Mouse (Mus musculus): ENCODE data around the gene Myo16. TPM values are rescaled to one million over a fixed set of nuclear protein-coding genes. Genes with fewer than 3 reads are reported as not detected.

Gene Myo16
- polyA plus RNA-seq, 2 experiments, result 0.55 to 0.98 TPM

GRCm38 (mm10) chr8:10490420-10490784, 336.7 kb downstream of the Myo16 start:
- Histone ChIP-seq H3K4me3 (replicated peaks; ENCODE audit: low read length) (no peak overlapping the region), H3K27ac (replicated peaks; ENCODE audit: low read depth, low read length) (no peak overlapping the region)
- DNase-seq (ENCODE audit: low spot score), result no peak

GRCm38 (mm10) chr8:10490874-10491273, 337.2 kb downstream of the Myo16 start:
- no peak overlapping the region for H3K9ac ChIP-seq (ENCODE audit: low read depth, low read length, severe bottlenecking)
- H3K27me3 ChIP-seq (ENCODE audit: control insufficient read depth, insufficient read depth, low read length), result no peaks in the 10 kb centered on the region
- H3K4me2 ChIP-seq (replicated peaks; ENCODE audit: low read depth, low read length, severe bottlenecking), result no peak overlapping the region
- H3K27ac ChIP-seq (replicated peaks; ENCODE audit: low read depth, low read length), result no peak overlapping the region
- no peaks in the 10 kb centered on the region for H3K9me3 ChIP-seq (ENCODE audit: control insufficient read depth, low read length)
- H3K4me3 ChIP-seq (replicated peaks; ENCODE audit: low read length), result no peak overlapping the region
- no peak for DNase-seq (ENCODE audit: low spot score)
- no peak for ATAC-seq (ENCODE audit: low FRiP score, low read depth)
- 75% methylated on average over 6 of the region's 6 CpGs for WGBS
- no peak for TF ChIP-seq POLR2A (IDR thresholded peaks at IDR 0.05; ENCODE audit: borderline replicate concordance, extremely low read depth, insufficient read depth, insufficient read length)
- no peaks in the 10 kb centered on the region for H3K36me3 ChIP-seq (ENCODE audit: control insufficient read depth, insufficient read depth, low read length)
- no peaks in the 10 kb centered on the region for H3K4me1 ChIP-seq (ENCODE audit: control insufficient read depth, insufficient read depth, low read length)

More at GRCm38 (mm10) chr8:10490420-10490784, 336.7 kb downstream of the Myo16 start:
- Histone ChIP-seq H3K9ac (ENCODE audit: low read depth, low read length, severe bottlenecking) (no peak overlapping the region), H3K4me2 (replicated peaks; ENCODE audit: low read depth, low read length, severe bottlenecking) (no peak overlapping the region), H3K4me1 (ENCODE audit: control insufficient read depth, insufficient read depth, low read length) (no peaks in the 10 kb centered on the region), H3K36me3 (ENCODE audit: control insufficient read depth, insufficient read depth, low read length) (no peaks in the 10 kb centered on the region), H3K27me3 (ENCODE audit: control insufficient read depth, insufficient read depth, low read length) (no peaks in the 10 kb centered on the region), H3K9me3 (ENCODE audit: control insufficient read depth, low read length) (no peaks in the 10 kb centered on the region)
- WGBS, result 92% methylated on average over 2 of the region's 2 CpGs
- ATAC-seq (ENCODE audit: low FRiP score, low read depth), result no peak
- no peak for TF ChIP-seq POLR2A (IDR thresholded peaks at IDR 0.05; ENCODE audit: borderline replicate concordance, extremely low read depth, insufficient read depth, insufficient read length)

- H3K9ac ChIP-seq (ENCODE audit: low read depth, low read length, severe bottlenecking), result no peak overlapping the region
- no peak for TF ChIP-seq POLR2A (IDR thresholded peaks at IDR 0.05; ENCODE audit: borderline replicate concordance, extremely low read depth, insufficient read depth, insufficient read length)
- no peak for ATAC-seq (ENCODE audit: low FRiP score, low read depth)
- H3K9me3 ChIP-seq (ENCODE audit: control insufficient read depth, low read length), result no peaks in the 10 kb centered on the region
- H3K27me3 ChIP-seq (ENCODE audit: control insufficient read depth, insufficient read depth, low read length), result no peaks in the 10 kb centered on the region
- H3K4me1 ChIP-seq (ENCODE audit: control insufficient read depth, insufficient read depth, low read length), result no peaks in the 10 kb centered on the region
- DNase-seq (ENCODE audit: low spot score), result no peak
- H3K4me2 ChIP-seq (replicated peaks; ENCODE audit: low read depth, low read length, severe bottlenecking), result no peak overlapping the region
- no peaks in the 10 kb centered on the region for H3K36me3 ChIP-seq (ENCODE audit: control insufficient read depth, insufficient read depth, low read length)
- WGBS, result 28% methylated on average over 8 of the region's 8 CpGs
- no peak overlapping the region for H3K27ac ChIP-seq (replicated peaks; ENCODE audit: low read depth, low read length)
- no peak overlapping the region for H3K4me3 ChIP-seq (replicated peaks; ENCODE audit: low read length)
These were observed 346.1 kb downstream of the Myo16 start for GRCm38 (mm10) chr8:10499846-10500245.

- H3K36me3 ChIP-seq (ENCODE audit: control insufficient read depth, insufficient read depth, low read length), result no peaks in the 10 kb centered on the region
- DNase-seq (ENCODE audit: low spot score) (no peak), ATAC-seq (ENCODE audit: low FRiP score, low read depth) (no peak)
- no peak overlapping the region for H3K4me3 ChIP-seq (replicated peaks; ENCODE audit: low read length)
- no peak overlapping the region for H3K27ac ChIP-seq (replicated peaks; ENCODE audit: low read depth, low read length)
- no peak overlapping the region for H3K4me2 ChIP-seq (replicated peaks; ENCODE audit: low read depth, low read length, severe bottlenecking)
- no peak for TF ChIP-seq POLR2A (IDR thresholded peaks at IDR 0.05; ENCODE audit: borderline replicate concordance, extremely low read depth, insufficient read depth, insufficient read length)
- H3K9me3 ChIP-seq (ENCODE audit: control insufficient read depth, low read length), result no peaks in the 10 kb centered on the region
- 82% methylated on average over 6 of the region's 6 CpGs for WGBS
- no peaks in the 10 kb centered on the region for H3K4me1 ChIP-seq (ENCODE audit: control insufficient read depth, insufficient read depth, low read length)
- H3K9ac ChIP-seq (ENCODE audit: low read depth, low read length, severe bottlenecking), result no peak overlapping the region
- H3K27me3 ChIP-seq (ENCODE audit: control insufficient read depth, insufficient read depth, low read length), result no peaks in the 10 kb centered on the region
These were observed 346.8 kb downstream of the Myo16 start for GRCm38 (mm10) chr8:10500465-10500864.

GRCm38 (mm10) chr8:10501750-10502149, 348.0 kb downstream of the Myo16 start:
- 93% methylated on average over 3 of the region's 3 CpGs for WGBS
- TF ChIP-seq POLR2A (IDR thresholded peaks at IDR 0.05; ENCODE audit: borderline replicate concordance, extremely low read depth, insufficient read depth, insufficient read length), result no peak
- no peak overlapping the region for H3K9ac ChIP-seq (ENCODE audit: low read depth, low read length, severe bottlenecking)

GRCm38 (mm10) chr8:10512105-10512504, 358.4 kb downstream of the Myo16 start:
- Histone ChIP-seq H3K4me2 (replicated peaks; ENCODE audit: low read depth, low read length, severe bottlenecking) (no peak overlapping the region), H3K9me3 (ENCODE audit: control insufficient read depth, low read length) (no peaks in the 10 kb centered on the region), H3K4me1 (ENCODE audit: control insufficient read depth, insufficient read depth, low read length) (no peaks in the 10 kb centered on the region), H3K9ac (ENCODE audit: low read depth, low read length, severe bottlenecking) (no peak overlapping the region), H3K27ac (replicated peaks; ENCODE audit: low read depth, low read length) (no peak overlapping the region), H3K4me3 (replicated peaks; ENCODE audit: low read length) (no peak overlapping the region), H3K27me3 (ENCODE audit: control insufficient read depth, insufficient read depth, low read length) (no peaks in the 10 kb centered on the region), H3K36me3 (ENCODE audit: control insufficient read depth, insufficient read depth, low read length) (no peaks in the 10 kb centered on the region)
- WGBS, result 78% methylated on average over 3 of the region's 3 CpGs
- DNase-seq (ENCODE audit: low spot score) (no peak), ATAC-seq (ENCODE audit: low FRiP score, low read depth) (no peak)
- no peak for TF ChIP-seq POLR2A (IDR thresholded peaks at IDR 0.05; ENCODE audit: borderline replicate concordance, extremely low read depth, insufficient read depth, insufficient read length)

More at GRCm38 (mm10) chr8:10501750-10502149, 348.0 kb downstream of the Myo16 start:
- H3K4me1 ChIP-seq (ENCODE audit: control insufficient read depth, insufficient read depth, low read length), result no peaks in the 10 kb centered on the region
- H3K9me3 ChIP-seq (ENCODE audit: control insufficient read depth, low read length), result no peaks in the 10 kb centered on the region
- no peak overlapping the region for H3K4me2 ChIP-seq (replicated peaks; ENCODE audit: low read depth, low read length, severe bottlenecking)
- no peaks in the 10 kb centered on the region for H3K27me3 ChIP-seq (ENCODE audit: control insufficient read depth, insufficient read depth, low read length)
- no peak overlapping the region for H3K4me3 ChIP-seq (replicated peaks; ENCODE audit: low read length)
- no peak for DNase-seq (ENCODE audit: low spot score)
- no peak overlapping the region for H3K27ac ChIP-seq (replicated peaks; ENCODE audit: low read depth, low read length)
- no peak for ATAC-seq (ENCODE audit: low FRiP score, low read depth)
- no peaks in the 10 kb centered on the region for H3K36me3 ChIP-seq (ENCODE audit: control insufficient read depth, insufficient read depth, low read length)
